Mouse (Mus musculus) retina, embryonic 14.5 days (tissue): Measurements from ENCODE around the gene Arhgef16.
A peak's percentile ranks its signal among the peaks of the same experiment; 100 is the strongest.

Experiments
- DNase-seq: peaks from one replicate; pipeline ENCODE4 v3.0.0-alpha.2; 2015; ENCODE audit warnings: low spot score

The Arhgef16 gene

GRCm38 (mm10) chr4:154301466-154301881, at the start of gene Arhgef16:
Arhgef16 (minus strand) TSS chr4:154301676.
- DNase-seq, result peak; percentile 86

- no peak for DNase-seq
Measured at GRCm38 (mm10) chr4:154348197-154348786, 46.8 kb upstream of the Arhgef16 start.

- DNase-seq, result peak; percentile 70
Measured at GRCm38 (mm10) chr4:154346731-154347522, 45.5 kb upstream of the Arhgef16 start.

GRCm38 (mm10) chr4:154336650-154337049, 35.2 kb upstream of the Arhgef16 start:
- no peak for DNase-seq

GRCm38 (mm10) chr4:154335761-154336160, 34.3 kb upstream of the Arhgef16 start, which contains the start of gene B230104I21Rik:
B230104I21Rik (plus strand) TSS chr4:154336127.
- DNase-seq, result peak; percentile 32

- peak; percentile 52 for DNase-seq
Measured at GRCm38 (mm10) chr4:154334699-154335402, 33.4 kb upstream of the Arhgef16 start.

GRCm38 (mm10) chr4:154333300-154333699, 31.8 kb upstream of the Arhgef16 start:
- no peak for DNase-seq

- no peak for DNase-seq
Measured at GRCm38 (mm10) chr4:154331271-154331670, 29.8 kb upstream of the Arhgef16 start.

- no peak for DNase-seq
Measured at GRCm38 (mm10) chr4:154330001-154330400, 28.5 kb upstream of the Arhgef16 start.

GRCm38 (mm10) chr4:154328836-154329235, 27.4 kb upstream of the Arhgef16 start:
- DNase-seq, result peak; percentile 95

GRCm38 (mm10) chr4:154328431-154328830, 27.0 kb upstream of the Arhgef16 start:
- DNase-seq, result no peak

GRCm38 (mm10) chr4:154325410-154325809, 23.9 kb upstream of the Arhgef16 start:
- DNase-seq, result no peak

- DNase-seq, result no peak
Measured at GRCm38 (mm10) chr4:154313622-154313967, 12.1 kb upstream of the Arhgef16 start.

GRCm38 (mm10) chr4:154312935-154313621, 11.6 kb upstream of the Arhgef16 start:
- no peak for DNase-seq

GRCm38 (mm10) chr4:154312143-154312812, 10.8 kb upstream of the Arhgef16 start:
- DNase-seq, result no peak

- no peak for DNase-seq
Measured at GRCm38 (mm10) chr4:154310576-154311262, 9.2 kb upstream of the Arhgef16 start.

- DNase-seq, result no peak
Measured at GRCm38 (mm10) chr4:154309131-154309530, 7.7 kb upstream of the Arhgef16 start.

GRCm38 (mm10) chr4:154299541-154300271, 1.8 kb downstream of the Arhgef16 start:
- DNase-seq, result peak; percentile 38

- DNase-seq, result peak; percentile 64
Measured at GRCm38 (mm10) chr4:154297761-154298160, 3.7 kb downstream of the Arhgef16 start.

- no peak for DNase-seq
Measured at GRCm38 (mm10) chr4:154294262-154294731, 7.2 kb downstream of the Arhgef16 start.
